Mouse (Mus musculus) stomach, postnatal 0 days (tissue): ENCODE results near the gene Plekha7.

Experiments
- CTCF ChIP-seq: IDR thresholded peaks from 2 replicates; pipeline ENCODE4 v1.5.1; 2016; ENCODE audit warnings: antibody characterized with exemption, low read depth, mild to moderate bottlenecking, moderate library complexity
- EP300 ChIP-seq: optimal IDR thresholded peaks from 2 replicates; pipeline ENCODE3; 2016; ENCODE audit warnings: antibody characterized with exemption

- TF ChIP-seq CTCF (no peak), EP300 (no peak)
Measured at GRCm38 (mm10) chr7:116119306-116119857, 188.8 kb downstream of the Plekha7 start.
